Mouse (Mus musculus): ENCODE data around the gene Supt6.
A peak's percentile ranks its signal among the peaks of the same experiment; 100 is the strongest.

The Supt6 gene

DNA sequence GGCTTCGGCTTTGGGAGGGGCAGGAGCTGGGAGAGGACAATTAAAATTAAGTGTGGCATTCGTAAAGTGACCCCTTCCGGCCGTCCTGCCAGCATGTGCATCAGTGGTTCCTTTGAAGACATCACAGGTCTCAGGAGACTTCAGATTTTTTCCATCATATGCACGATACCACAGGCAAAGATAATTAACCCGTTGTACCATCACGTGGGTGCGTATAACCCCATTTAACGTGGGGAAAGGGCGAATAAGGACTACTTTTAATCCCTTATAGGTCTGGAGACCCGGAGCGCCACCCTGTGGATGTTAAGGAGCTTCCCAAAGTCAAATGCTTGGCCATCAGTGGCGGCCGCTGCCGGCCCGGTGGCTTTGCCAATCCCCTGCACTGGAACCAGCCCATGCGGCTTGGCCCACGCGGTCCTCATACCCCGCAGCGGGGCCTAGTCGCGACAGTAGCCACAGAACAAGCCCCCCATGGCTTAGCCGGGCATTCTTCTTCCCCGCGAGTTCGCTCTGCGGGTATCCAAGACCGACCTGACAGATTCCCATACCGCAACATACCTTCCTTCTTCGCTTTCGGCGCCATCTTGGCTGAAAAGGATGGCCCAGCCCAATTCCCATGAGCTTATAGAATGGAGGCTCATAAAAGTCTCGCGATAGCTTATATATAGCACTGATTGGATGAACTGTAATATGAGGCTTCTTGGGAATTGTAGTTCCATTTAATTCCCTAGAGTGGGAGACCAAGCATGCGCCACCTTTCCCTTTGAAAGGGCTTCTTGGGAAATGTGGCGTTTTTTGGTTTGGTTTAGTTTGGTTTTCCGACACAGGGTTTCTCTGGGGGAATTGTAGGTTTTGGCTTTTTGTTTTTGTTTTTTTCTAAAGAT is 62.6 kb downstream of the Supt6 start, which contains the start of gene Rpl23a:
Rpl23a (minus strand) TSS at position 624 of the 884 bp plus-strand sequence.
- peak; percentile 70 for DNase-seq (ENCODE audit: low spot score)

DNA sequence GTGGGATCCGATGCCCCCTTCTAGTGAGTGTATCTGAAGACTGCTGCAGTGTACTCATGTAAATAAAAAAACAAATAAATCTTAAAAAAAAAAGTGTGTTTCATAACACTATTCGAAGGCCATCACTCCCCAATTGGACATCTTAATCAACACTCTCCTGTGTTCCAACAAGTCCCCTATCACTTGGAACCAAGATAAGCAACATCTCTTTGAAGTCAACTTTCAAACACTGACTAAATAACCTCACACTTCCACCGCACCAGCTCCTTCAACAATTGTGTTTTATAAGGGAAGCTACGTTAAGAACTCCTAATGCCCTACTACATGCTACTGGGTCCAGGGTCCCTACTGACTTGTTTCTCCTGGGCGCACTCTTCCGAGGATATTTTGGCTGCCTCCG is 63.3 kb downstream of the Supt6 start:
- no peak for DNase-seq (ENCODE audit: low spot score)

DNA sequence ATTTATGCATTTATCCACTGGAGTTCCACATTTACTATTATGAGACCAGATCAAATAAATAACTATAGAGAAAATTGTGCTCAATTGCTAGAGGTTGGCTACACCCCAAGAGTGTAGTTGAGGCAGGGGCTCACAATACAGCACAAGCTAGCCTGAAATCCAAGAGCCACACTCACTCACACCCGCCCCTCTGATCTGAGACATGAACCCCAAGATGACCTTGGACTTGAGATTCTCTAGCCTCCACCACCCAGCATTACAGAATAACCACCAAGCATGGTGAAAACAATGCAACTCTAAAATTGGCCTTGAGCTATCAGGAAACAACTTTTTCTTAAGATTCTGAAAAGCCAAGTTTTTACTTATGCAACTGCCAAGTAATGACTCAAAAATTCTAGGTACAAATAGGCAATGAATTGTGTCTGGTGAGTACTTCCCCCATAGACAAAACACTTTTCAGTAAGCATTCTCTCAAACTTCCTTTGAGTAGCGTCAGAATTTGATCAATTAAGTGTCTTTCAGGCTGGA is 63.9 kb downstream of the Supt6 start:
- DNase-seq (ENCODE audit: low spot score) = no peak

DNA sequence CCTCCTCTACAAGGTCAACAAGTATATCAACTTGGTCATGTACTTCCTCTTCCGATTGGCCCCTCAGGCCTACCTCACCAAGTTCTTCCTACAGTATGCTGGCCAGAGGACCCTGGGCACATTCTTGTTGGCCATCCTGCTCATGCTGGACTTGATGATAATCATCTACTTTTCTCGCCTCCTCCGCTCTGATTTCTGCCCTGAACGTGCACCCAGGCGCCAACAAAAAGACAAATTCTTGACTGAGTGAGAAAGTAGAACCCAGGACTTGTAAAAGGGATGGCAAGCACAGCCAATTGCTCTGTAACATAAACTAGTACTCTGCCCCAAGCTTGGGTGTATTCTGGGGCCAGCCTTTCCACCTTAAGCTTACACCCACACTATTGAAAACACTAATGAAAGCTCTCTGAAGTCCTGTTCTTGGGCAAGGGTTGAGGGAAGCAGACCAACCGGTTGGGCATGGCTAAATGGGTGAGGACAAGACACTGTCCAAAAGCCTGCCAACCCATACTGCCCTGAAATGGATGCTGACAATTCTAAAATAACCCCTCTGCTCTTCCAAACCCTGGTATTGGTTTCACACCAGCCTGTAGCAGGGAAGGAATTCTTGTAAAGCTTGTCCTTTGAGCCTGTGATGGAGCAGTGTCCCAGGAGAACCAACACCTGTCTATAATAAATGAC is 65.6 kb downstream of the Supt6 start:
- DNase-seq (ENCODE audit: low spot score) = no peak

DNA sequence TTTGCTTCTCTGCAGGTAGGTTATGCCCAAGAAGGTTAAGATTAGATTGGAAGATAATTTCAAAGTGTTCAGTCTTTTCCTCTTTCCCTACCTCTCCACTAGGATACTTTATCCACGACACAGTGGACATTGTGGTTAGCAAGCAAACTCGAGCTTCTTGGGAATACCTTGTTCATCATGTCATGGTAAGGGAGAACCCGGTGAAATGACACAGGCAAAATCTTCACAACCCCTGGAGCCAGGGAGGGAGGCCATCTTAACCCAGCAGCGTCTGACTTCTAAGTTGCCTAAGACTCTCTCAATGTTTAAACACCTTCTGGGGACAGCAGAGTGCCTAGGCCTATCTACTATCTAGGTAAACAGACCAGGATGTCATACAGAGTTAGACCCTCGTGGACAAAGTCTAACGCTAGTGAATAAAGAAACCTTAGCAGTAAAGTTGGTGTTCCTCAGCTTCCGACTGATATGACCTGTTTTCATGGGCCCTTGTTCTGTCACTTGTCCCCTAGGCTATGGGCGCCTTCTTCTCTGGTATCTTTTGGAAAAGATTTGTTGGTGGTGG is 66.3 kb downstream of the Supt6 start:
- no peak for DNase-seq (ENCODE audit: low spot score)

DNA sequence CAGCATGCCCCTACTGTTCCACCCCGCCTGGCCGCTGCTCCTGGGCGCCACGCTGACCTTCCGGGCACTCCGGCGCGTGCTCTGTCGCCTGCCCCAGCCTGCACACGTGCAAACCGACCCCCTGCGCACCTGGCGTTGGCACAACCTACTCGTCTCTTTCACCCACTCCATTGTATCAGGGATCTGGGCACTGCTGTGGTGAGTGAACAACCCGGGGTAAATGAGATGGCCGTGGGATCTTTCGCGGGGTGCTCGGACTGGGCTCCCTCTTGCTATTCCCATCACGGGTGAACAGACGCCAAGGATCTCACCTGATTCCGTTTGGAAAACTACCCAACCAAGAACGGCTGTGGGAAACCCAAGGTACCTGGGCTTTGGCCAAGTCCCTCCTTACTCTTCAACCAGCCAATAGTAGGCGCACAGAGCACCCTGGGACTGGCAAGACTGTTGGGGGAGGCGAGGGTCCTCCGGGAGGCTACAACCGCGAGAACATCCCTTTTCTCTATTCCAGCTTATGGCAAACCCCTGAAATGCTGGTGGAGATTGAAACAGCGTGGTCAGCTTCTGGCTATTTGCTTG is 66.8 kb downstream of the Supt6 start:
- DNase-seq (ENCODE audit: low spot score) = peak; percentile 62

DNA sequence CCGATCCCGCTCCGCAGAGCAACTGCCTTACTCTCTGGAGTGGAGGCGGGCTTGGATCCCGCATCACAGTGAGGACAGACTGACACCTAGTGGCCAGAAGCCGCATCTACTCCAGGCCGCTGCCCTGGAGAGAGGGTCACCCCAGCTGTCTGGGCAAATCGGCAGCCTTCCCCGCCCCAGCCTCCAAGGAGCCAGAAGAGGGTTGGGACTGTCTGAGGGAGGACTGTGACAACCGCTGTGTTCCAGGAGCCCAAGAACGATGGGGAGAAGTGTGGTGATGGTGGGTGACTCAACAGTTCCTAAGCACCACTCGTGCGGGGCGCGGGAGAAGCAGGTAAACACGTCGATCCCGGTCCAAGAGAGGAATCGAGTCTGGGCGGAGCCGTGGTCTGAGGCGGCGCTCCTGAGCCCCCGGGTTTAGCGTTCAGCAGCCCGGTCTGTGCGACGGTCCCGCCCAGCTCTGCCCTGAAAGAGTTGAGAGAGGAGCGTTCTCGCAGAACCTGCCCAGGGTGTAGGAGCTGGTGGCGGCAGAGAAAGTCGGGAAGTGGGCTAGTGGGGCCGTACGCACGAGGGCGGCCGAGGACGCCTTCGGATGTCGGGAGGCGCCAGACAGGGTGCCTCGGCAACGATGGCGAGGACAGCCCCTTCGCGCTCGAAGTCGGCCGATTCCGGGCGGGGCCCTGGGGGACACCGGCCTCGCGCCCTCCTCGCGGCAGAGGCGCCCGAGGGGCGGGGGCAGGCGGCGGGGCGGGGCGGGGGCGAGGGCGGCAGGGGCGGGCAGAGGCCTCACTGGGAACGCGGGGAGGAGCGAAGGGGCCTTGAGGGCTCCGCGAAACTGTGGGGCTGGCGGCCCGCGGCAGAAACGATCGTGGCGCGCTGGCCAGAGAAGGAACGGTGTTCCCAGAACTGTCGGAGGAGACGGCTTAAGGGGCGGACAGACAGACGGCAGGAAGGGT is 67.6 kb downstream of the Supt6 start:
- DNase-seq (ENCODE audit: low spot score) = peak; percentile 93

DNA sequence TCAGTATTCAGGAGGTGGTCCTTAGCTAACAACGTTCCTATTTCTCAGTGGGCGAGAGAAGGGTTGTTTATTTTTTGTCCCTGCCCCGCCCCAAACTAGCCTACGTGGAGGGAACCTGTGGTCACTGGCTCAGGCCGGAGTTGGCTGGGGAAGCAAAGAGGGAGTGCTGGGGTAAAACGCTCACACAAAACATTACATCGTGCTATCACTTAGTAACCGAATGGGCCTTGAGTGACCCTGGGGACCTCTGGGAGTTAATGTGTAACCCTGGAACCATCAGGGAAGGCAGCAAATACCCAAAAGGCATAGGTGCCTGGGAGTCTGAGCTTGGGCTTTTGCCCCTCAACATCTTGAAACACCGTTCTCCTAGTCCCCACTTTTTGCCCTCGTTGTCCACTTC is 68.3 kb downstream of the Supt6 start:
- no peak for DNase-seq (ENCODE audit: low spot score)

DNA sequence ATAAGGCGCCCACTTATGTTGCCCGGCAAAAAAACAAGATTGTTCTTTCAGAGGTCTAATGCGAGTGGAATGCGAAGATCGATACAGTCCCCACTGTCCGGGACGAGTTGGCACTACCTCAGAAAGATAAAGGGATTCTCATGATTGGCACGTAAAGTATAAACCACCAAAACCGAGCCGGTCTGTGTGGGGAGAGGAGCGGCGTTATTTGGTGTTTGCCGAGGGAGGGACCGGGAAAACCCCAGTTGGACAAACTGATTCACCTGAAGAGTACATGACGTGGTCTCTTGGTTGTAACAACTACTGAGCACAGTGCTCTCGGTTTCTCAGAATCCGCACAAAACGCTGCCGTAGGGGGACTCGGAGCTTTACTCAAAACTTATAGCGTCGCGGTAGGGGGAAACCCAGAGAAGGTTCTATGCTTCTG is 68.9 kb downstream of the Supt6 start:
- no peak for DNase-seq (ENCODE audit: low spot score)

DNA sequence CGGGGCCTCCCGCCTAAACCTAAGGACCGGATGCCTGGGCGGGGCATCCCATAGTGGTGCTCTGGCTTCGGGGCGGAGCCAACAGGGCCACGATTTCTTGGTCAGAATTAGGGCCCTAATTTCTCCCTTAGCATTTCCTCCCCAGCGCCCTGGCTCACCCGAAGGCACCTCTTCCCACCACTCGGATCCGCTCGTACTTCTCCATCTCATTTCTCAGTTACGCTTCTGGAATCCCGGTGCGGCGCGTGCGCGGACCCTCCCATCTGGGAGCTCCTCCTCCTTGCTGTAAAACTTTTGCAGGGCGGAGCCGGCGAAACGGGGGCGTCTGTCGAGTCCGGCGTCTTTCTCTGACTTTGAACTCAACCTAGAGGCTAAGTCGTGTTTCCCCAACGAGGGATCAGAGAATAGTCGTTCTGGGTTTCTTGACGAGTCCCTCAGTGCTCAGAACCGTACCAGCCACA is 69.4 kb downstream of the Supt6 start, which contains the start of the genes Nek8 and Tlcd1:
Nek8 (minus strand) TSS at position 274 of the 461 bp plus-strand sequence.
Tlcd1 (plus strand) TSS at position 310 of the 461 bp plus-strand sequence.
- peak; percentile 81 for DNase-seq (ENCODE audit: low spot score)

DNA sequence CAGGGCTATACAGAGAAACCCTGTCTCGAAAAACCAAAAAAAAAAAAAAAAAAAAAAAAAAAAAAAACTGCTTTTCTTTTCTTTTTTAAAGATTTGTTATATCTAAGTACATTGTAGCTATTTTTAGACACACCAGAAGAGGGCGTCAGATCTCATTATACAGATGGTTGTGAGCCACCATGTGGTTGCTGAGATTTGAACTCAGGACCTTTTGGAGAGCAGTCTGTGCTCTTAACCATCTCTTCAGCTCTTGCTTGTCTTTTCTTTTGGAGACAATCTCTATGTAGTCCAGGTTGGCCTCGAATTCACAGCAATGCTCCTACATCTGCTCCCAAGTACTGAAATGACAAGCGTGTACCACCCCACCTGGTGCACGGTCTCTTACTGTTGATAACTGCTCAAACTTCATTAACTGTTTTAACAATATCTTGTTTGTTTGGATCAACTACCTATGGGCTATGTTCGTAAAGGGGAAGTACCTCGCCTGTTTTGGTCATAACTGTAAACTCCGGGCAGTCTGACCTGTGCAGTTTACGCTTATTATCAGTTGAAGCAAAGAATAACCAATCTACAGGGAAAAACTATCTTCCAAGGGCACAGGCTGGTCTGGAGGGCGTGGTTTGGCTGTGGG is 69.9 kb downstream of the Supt6 start:
- peak; percentile 92 for DNase-seq (ENCODE audit: low spot score)

DNA sequence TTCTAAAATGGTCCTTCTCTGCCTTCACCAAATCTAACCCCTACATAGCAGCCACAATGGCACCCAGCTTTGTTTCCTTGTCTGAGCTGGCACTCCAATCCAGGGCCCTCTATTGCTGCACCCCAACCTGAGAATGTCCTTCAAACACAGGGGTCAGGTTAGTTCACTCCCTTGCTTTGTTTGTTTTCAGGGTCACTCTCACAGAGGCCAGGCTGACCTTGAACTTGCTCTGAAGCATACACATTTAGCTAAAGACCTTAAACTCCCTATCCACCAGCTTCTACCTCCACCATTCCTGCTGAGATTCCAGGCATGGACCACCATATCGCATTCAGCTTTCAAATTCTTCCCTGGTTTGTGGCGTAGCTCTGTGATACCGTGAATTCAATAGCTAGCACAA is 71.3 kb downstream of the Supt6 start:
- no peak for DNase-seq (ENCODE audit: low spot score)

DNA sequence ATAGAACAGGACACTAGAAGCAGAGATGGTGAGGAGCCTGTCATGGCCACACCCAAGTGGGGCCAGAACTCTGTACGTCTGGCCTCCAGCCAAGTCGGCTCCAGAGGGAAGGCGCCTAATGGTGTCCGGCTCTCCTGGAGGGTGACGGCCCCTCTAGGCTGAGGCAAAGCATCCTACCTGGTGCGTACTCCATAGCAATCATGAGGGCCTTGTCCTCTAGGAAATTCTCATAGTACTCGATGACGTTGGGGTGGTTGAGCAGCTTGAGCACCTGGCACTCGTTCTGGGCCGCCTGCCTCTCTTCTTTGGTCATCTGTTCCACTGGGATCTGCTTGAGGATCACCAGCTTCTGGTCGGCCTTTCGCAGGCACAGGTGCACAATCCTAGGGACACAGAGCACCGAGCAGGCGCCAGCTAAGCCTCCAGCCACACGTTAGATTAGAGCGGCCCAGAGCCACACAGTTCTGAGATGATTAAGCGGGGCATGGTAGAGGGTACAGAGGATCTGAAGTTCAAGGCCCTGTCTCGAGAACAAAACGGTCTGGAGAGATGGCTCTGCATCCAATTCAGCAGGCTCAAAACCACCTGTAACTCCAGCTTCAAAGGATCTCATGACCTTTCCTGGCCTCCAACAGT is 72.9 kb downstream of the Supt6 start:
- DNase-seq (ENCODE audit: low spot score) = no peak

DNA sequence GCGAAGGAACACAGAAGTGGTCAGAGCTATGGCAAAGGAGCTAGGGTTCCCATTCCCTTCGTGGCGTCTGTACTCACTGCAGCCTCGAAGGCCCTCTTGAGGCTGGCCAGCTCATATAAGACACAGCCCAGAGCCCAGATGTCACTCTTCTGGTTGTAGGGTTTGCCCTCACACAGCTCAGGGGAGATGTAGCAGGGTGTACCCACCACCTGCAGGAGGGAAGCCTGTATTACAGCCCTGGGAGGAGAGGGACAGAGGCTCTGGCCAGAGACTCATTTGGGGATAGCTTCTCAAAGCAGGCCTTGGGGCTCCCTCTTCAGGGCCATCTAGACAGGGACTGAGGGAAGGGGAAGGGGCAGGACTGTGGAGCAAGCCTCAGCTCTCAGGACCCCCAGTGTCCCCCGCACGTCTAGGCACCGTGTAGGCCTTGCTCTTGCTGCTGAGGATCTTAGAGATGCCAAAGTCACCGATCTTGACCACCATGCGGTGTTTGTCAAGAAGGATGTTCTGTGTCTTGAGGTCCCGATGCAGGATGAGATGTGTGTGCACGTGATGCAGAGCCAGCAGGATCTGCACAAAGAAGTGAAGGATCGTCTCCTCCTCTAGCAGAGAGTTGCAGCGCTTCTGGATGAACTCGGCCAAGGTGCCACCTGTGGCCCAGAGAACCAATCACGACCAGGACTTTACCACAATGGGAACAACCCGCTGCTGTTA is 73.6 kb downstream of the Supt6 start:
- no peak for DNase-seq (ENCODE audit: low spot score)

DNA sequence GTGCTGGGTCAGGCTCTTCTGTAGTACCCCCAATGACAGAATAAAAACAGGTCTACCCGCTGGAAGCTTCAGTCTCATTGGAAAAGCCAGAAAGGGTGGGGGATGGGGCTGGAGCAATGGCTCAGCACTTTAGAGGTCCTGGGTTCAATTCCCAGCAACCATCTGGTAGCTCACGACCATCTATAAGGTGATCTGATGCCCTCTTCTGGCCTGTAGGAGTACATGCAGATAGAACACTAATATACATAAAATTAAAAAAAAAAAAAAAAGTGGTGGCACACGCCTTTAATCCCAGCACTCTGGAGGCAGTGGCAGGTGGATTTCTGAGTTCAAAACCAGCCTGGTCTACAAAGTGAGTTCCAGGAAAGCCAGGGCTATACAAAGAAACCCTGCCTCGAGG is 74.5 kb downstream of the Supt6 start:
- DNase-seq (ENCODE audit: low spot score) = no peak

DNA sequence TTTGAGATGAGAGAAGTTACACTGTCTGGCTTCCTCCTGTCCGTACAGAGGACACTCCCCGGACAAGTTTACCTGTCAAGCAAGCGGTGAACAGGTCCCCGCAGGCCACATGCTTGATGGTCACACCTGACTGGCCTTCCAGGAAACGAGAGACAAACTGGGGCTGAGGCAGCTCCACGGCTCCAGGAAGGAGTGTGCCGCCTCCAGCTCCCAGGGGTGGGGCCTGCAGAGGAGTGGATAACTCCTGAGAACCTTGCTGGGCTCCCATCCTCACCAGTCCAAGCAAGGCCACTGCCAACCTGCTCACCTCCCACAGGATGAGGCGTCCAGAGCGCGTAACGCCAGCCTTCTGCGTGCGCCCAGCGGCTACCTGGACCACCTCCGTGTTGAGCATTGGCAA is 75.5 kb downstream of the Supt6 start:
- no peak for DNase-seq (ENCODE audit: low spot score)

DNA sequence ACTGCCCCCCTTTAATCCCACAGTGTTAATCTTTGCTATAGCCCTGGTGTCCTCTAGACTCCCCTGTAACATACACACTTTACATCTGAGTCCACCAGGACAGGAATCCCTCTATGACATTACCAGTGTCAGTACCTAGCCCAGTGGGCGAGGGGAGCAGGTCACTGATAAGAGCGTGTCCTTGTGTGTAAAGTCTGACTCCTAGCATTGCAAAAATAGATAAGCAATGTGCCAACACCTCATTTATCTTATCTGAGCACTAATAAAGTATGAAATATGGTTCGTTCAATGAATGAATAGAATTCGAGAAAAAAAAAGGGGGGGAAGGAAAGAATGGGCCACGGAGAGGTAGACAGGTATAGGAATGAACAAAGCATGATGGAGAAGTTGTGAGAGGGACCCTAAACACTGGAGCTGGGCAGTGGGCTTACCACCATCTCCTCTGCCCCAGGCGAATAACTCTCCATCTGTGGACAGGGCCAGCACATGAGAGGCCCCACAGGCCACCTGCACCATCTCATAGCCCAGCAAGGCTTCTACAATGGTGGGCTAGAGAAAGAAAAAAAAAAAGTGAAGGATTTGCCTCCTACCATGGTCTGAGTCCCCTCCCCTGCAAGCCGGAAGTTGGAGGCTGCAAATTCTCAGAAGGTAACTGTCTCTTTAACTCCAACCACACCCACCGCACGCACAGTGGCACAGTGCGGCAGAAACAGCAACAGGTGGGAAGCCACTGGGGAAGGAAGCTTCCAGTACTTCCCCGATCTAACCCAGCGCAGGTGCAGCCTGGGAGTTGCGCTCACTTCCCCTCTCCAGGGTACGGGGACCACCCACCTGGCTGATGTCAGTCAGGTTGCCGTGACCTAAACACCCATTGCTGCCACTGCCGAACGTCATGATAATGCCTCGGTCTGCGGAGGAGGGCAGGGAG is 77.0 kb downstream of the Supt6 start:
- DNase-seq (ENCODE audit: low spot score) = no peak

All from ovary, adult 18-20 months (tissue).